Mouse (Mus musculus) large intestine, adult 2 months (tissue): ENCODE results near the gene Rab6b. TPM values are rescaled to one million over a fixed set of nuclear protein-coding genes. Genes with fewer than 3 reads are reported as not detected.
"Not testable (repeated sequence)": the region's sequence is repeated elsewhere in the genome, so short reads cannot be mapped to it uniquely, and the experiment has no call there.

ENCODE experiments used
- DNase-seq: peaks from one replicate; pipeline ENCODE4 v3.0.0-alpha.2; 2012; ENCODE audit warnings: low read depth, low spot score
- WGBS: fragments of 180-500 bp; shearing (Covaris S2); methylation state at CpG from one replicate; pipeline ENCODE4 v1.1.7; 2018; 5-methylcytosine and 5-hydroxymethylcytosine counted together
- polyA plus RNA-seq: library from polyadenylated mRNA; depleted of rRNA; stranded (reverse); fragments of >200 nt; gene quantifications from 2 replicates; pipeline ENCODE4 v1.2.3, GENCODE M21; 2012

Gene Rab6b
- polyA plus RNA-seq, 1 experiment: 2.1 TPM

DNA sequence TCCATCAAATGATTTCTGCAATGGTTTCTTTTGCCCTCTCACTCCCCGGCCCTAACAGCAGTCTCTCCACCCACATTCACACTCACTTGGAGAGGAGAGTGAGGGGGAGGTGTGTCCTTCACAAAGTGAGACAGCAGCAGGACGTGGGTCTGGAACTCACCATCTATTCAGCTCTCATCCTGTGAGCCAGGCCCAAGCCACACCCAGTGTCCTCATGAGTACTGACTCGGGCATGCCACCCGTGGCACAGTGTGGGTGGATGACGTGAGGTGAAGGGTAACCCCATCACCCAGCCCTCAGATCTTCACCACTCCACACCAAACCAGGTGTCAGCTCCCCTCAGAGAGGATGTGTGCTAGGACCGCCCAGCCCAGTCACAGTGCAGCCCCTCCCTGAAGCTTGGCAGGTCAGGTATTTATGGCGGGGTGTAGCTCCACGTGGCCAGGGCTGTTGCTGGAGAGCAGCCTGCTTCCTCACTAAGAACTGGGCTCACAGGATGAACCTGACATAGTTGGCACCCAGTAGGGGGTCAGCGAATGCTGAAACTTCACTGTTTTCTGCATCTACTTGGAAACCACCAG lies 23.0 kb downstream of the Rab6b start:
- peak; percentile 27 for DNase-seq

DNA sequence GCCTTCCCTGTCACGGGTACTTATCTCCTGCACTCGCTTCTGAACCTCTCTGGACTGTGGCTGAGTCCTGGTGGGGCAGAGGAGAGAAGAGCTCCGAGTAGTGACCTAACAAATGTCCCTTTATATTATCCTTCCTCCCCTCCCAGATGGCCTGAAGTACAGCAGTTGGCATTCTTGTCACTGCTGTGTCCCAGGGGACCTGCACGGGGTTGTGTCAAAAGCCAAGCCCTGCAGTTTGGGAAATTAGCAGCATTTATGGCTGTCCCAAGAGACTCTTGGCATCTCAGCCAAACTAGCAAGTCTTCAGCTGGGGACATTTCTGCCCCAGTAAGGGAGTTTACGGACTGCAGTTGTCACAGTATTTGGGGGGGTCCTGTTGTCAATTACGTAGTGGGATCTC lies 27.9 kb downstream of the Rab6b start:
- 72% methylated on average over 6 of the region's 6 CpGs for WGBS
- DNase-seq: no peak

More for the DNA sequence above, 23.0 kb downstream of the Rab6b start:
- 26% methylated on average over 9 of the region's 9 CpGs for WGBS

DNA sequence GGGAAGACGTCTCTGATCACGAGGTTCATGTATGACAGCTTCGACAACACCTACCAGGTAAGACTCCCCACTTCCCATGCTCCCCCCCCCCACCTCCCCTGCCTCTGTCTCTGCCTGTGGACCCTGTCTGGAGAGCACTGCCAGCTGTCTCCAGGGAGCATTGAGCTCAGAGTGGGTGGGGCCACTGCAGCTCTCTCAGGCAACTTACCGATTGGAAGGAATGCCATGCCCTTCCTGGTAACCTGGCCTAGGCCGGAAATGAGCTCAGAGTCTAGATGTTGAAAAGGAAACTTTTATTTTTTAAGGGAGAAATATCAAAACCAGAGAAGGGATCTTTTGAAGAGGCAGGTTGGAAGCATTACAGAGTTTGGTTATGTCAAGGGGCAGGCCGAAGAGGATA lies 28.8 kb downstream of the Rab6b start:
- WGBS: 77% methylated on average over 6 of the region's 6 CpGs
- DNase-seq: no peak

DNA sequence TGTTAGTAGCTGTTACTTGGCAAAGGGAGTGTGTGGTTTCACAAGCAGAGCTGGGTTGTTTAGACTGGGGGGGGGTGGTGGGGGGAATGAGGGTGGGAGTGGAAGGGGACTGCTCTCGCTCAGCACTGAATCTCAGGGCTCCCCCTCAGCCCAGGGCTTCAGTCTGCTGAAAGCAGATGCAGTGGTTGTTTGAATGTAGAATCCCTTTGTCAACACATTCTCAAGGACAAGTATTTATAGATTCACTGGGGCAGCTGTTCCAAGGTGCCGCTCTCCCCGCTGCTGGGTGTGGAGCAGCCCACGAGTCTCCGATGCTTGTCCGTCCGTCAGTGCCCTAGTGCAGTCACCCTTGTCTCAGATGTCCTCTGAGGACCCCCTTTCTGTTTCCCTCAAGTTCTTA lies 29.7 kb downstream of the Rab6b start:
- DNase-seq: no peak
- 48% methylated on average over 7 of the region's 7 CpGs for WGBS

DNA sequence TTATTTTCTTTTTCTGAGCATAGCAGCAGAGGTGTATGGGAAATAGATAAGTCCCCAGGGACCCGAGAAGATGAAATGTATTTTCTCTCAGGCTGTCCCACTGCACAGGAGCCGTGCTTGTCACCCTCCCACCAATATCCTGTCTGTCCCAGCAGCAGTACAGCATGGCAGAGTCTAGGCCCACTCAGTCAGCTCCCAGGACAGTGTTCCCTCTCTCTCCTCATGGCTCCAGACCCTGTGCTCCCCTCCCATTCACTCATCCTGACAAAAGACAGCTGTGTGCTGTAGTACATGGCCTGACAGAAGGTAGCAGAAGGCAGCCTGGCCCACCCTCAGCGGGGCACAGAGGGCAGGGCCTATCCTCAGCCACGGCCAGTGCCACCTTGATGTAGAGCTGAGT lies 32.3 kb downstream of the Rab6b start:
- DNase-seq: no peak
- 65% methylated on average over 4 of the region's 4 CpGs for WGBS

DNA sequence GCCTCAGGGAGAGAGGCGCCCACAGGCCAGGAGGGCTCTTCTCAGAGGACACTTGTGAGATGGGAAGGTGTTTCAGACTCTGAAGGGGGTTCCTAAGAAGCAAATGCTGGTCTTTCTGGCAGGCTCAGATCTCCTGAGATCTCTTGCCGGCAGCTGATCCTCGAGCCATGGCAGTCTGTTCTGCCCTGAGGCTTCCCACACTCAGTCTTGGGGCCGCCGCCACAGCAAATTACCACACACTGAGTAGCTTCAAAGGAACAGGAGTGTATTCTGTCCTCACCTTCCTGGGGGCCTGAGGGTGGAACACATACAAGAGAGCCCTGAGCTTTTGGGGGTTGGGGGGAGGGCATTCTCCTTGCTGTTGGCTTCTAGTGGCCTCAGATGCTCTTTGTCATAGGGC lies 33.8 kb downstream of the Rab6b start:
- no peak for DNase-seq
- 81% methylated on average over 5 of the region's 5 CpGs for WGBS

DNA sequence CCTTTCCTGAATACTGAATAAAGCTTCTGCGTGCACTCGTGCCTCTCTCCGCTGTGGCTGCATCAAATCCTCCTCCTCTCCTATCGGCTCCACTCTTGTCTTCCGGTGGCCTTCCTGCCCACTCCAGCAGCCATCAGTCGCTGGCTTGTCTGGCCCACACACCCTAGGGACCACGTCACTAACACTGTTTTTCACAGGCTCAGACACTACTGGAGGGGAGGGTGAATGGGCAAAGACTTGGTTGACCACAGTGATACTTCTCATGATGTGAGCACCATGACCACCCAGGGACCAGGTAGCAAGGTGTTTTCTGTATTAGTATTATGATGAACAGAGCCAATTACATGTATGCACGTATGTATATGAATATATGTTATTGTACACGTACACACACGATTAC lies 34.7 kb downstream of the Rab6b start:
- no peak for DNase-seq
- 87% methylated on average over 10 of the region's 10 CpGs for WGBS

DNA sequence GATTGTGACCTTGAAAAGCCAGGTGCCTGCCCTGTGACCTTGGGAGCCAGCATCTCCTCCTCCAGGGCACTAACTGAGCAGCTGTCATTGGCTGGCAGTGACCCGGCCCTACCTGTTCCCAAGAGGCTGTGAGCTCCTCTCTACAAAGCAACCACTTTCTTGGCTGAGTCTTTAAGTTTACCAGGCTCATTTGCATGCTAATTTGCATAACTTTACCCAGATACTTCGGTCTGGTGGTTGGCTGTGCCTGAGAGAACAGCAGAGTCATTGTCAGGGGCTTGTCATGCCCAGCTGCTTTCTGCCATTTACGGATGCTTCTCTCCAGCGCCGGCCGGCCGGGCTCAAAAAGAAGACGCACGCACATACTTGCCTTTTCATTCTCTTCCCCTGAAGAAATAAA lies 35.1 kb downstream of the Rab6b start:
- WGBS: 57% methylated on average over 9 of the region's 9 CpGs
- DNase-seq: no peak

DNA sequence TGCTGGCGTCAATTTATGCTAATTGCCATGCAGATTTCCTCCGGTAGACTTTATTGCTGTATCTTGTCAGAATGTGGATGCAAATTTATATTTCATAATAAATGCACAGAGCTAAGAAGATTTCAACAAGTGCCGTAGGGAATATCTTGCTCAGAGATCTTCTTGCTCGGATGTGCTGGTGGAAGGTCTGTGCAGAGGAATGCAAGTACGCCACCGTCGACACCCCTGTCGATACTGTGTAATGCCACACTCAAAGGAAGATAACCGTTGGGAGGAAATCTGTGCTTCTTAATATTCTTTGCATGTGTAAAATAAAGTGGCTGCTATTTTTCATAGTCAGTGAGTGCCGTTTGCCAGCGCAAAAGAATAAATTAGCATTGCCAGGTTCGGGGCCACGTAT lies 35.5 kb downstream of the Rab6b start:
- 82% methylated on average over 13 of the region's 13 CpGs for WGBS
- no peak for DNase-seq

DNA sequence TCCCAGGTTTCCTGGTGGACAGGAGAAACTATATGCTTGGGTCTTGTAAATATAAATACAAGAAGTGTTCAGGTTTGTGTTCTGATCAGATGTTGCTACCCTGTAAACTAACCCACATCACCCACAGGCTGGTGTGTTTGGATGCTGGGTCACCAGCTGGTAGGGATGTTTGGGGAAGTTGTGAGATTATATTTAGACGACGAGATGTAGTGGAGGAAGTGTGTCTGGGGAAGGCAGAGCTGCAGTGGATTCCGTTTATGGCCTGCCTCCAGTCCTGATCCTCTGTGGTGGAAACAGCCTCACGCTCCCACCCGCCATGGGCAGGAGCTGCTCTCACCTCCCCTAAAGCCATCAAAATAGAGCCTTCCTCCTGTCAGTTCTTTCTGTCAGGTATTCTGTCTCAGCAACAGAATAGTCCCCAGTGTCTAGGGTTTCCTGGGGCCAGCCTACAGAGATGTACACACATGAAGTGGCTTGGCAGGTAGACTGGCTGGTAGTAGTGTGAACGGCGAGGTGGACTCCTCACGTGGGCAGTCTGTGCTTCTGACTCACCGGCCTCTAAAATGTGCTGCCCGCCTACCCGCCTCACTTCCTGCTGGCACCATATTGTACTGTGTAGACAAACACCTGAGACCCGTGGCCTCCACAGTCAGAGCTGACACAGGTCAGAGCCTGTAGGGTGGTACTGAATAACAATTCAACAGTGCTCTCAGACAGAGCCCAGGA lies 37.6 kb downstream of the Rab6b start:
- WGBS: 61% methylated on average over 12 of the region's 12 CpGs
- DNase-seq: no peak

DNA sequence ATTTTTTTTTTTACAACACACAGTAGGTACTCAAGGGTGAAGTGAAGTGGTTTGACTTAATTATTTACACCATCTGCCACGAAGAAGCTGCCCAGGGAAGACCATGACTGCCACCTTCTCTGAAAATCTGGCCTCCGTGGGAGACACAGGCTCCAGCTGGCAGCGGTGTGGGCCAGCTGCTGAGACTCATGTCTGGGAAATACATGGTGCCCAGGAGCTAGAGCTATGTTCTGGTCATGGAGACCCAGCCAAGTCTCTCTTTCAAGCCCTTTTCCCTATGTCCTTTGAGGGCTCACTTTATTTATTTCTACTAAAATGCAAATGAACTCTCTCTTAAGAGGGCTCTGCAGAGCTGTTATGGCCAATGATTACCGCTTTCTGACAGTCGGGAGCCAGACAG lies 41.7 kb downstream of the Rab6b start:
- DNase-seq: no peak
- WGBS: 77% methylated on average over 5 of the region's 5 CpGs

DNA sequence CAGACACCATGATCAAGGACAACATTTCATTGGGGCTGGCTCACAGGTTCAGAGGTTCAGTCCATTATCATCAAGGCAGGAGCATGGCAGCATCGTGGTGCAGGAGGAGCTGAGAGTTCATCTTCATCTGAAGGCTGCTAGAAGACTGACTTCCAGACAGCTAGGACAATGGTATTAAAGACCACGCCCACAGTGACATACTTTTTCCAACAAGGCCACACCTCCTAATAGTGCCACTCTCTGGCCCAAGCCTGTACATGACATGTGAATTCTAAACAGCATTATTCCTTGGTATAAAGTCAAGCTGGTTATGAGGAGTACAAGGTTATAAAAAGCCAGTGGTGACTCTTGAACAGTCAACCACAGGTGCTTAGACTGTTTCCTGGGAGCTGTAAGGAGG lies 43.0 kb downstream of the Rab6b start:
- WGBS: 62% methylated on average over 2 of the region's 2 CpGs
- DNase-seq: no peak

DNA sequence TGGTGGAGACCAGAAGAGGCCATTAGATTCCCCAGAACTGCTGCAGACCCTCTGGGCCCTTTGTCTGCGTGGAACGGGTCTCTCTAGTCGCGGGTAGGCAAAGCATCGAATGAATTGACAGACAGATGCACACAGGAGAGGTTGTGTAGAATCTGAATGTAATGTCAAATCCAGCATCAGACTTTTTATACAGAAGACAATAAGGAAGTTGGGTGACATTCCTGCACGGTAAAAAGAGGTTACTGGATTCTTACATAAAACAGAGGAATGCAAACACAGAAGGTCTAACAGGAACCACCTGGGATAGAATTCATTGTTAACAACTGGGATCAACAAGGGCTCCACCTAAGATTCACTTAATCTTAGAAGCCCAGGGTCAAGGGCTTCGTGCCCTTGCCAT lies 43.6 kb downstream of the Rab6b start:
- WGBS: 47% methylated on average over 7 of the region's 7 CpGs
- not testable (repeated sequence) for DNase-seq

DNA sequence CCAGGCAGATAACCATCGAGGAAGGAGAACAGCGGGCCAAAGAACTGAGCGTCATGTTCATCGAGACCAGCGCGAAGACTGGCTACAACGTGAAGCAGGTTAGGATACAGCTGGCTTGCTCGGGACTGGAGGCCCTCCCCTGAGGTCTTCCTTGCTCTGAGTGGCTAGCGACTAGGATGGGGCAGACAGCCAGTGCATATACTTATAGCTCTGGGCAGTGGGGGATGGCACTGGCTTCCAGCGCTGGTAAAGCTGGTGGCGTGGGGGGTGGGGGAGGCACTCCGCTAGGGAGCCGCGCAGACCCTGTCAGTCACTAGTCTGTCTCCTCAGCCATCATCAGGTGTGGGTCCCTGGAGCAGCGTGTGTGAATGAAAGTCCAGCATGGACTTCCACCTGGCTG lies 52.2 kb downstream of the Rab6b start:
- DNase-seq: no peak
- 78% methylated on average over 15 of the region's 15 CpGs for WGBS

DNA sequence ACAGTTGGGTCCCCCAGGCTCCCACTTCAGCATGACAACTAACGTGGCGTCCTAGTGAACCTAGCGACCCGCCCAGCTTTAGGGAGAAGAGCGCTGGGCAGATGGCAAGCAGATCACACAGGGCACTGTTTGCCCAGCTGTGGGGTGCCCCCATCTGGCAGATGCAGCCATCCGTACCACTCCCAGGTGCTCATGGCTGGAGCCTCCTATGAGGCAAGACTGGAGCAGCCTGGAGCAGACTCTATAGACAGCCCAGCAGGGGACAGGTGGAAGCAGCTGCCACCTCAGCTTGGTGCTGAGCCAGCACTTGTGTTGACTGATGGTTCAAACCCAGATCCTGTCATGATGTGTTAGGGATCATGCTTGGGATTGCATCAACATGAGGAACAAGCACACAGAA lies 56.5 kb downstream of the Rab6b start:
- 55% methylated on average over 6 of the region's 6 CpGs for WGBS
- DNase-seq: no peak

DNA sequence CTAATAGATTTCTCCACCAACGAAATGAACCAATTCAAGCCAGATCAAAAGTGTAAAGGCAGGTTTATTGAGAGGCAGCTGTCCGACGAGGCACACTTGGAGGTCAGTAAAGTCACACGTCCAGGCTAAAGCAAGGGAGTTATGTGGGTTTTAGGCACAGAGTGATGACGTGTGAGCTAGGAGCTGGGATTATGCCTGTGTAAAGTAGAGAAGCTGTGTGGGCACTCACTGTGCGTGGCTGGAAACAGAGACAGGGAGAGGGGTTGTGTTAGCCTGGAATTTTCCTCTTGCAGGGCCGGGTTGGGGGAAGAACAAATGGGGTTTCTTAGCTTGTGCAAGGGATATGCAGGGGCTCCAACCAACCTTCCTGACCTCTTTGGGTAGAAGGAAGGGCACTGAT lies 57.2 kb downstream of the Rab6b start:
- 68% methylated on average over 7 of the region's 7 CpGs for WGBS

DNA sequence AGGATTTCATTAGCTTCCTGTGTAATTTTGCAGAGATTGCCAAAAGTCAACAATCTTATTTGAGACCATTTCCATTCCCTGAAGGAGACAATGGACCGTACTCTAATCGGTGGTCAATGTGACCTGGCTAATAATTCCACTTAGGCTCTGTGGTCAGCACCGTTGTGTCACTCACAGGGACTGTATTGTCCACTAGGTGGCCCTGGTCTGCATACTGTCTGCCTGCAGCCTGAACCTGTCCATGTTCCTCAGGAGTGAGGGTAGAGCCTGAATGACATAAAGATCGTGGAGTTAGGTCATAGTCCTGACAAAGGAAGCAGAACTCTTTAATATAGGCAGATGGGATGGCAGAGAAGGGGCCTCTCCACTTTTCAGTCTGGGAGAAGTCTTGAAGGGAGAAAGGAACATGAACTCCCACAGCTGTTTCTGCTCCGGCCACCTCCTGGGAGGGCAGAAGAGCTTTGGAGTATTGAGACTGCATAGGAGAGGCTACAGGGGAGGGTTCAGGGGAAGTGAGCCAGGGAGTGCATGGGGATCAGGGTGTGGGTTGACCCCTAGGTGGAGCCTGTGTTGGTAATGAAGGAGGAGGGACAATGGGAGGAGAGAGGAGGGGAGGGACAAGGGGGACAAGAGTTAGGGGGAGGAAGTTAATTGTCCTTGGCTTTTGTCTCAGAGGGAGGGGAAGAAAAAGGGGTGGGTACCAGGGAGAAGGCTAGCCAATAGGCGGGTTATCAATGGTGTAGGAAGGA lies 63.4 kb downstream of the Rab6b start:
- WGBS: 45% methylated on average over 6 of the region's 6 CpGs
- no peak for DNase-seq

More for the DNA sequence above, 57.2 kb downstream of the Rab6b start:
- no peak for DNase-seq

DNA sequence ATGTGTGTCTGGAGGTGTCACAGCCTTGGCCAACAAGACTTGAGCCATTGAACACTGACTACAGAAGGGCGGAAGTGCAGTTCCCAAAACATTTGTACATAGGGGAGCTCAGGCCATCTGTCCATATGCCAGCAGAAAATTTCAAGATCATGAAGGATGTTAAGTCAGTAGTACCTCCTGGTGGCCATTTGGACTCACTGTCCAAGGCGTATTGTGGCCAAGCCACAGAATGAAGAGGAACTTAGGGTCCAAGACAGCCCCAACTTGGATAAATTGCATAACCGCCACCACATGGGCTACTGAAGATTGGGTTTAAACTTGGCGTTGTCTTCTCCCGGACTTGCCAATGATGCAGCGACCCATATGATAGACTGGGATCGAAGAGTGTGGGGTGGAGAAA lies 64.1 kb downstream of the Rab6b start:
- WGBS: 95% methylated on average over 7 of the region's 7 CpGs
- DNase-seq: no peak

DNA sequence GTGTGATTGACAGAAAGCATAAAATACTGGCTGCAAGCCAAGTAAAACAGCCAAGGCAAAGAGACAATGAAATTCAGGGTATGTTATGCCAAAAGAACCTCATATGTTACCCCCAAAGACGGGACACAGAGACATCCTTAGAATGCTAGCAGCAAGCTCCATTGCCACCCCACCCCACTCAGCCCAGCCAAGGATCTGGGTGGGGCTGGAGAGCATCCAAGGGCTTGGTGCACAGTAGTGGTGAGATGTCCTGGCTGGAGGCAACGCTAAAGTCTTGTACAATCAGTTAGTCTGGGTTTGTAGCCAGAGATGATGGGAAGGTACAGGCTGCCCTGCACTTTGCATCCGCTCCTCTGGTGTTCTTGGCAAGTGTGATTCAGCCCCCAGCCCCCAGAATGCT lies 68.7 kb downstream of the Rab6b start:
- 21% methylated on average over 3 of the region's 3 CpGs for whole genome bisulfite sequencing
- peak; percentile 13 for DNase-seq

DNA sequence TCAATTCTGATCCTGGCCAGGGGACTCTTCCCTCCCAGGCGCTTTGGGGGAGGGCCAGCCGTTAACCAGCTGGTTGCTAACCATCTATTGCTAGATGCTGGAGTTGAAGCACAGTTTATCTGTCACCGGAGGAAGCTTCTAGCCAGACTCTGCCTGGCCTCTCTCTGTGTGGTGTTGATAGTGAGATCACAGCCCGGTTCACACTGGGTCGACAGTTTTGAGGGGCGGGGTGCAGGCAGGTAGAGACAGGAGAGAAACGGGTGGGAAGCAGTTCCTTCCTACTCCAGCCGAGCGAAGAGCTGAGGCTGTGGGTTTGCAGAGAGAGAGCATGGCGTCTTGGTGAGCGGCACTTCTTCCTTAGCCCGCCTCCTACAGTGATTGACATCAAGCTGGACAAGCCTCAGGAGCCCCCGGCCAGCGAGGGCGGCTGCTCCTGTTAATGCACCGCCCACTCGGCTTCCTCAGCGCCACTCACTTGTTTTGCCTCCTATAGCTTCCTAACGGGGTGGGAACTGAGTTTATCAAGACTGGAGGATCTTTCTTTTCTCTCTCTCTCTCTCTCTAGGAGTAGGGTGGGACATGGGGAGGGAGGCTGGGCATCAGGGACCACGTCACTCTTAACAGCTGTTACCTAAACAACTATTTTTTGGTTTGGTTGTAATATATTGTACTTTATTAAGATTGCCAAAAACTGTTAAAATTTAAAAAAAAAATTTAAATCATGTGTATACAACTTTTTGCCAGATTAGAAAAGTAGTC lies 69.4 kb downstream of the Rab6b start:
- 5% methylated on average over 20 of the region's 20 CpGs for WGBS
- DNase-seq: no peak
